Comparison of ENCODE assay signal across 8 mouse cellular contexts in genomic region chr19:8990432-8991102, GRCm38 (mm10). TPM values are rescaled to one million over a fixed set of nuclear protein-coding genes. Genes with fewer than 3 reads are reported as not detected.
DNase-seq lines count a peak whose midpoint lies in the region; ATAC-seq and TF ChIP-seq lines count a peak whose summit lies in the region.

No protein-coding gene starts in this region.

- H3K36me3 ChIP-seq in E14TG2a.4 (ENCODE audit: insufficient read depth, low read length) = no peaks in the 10 kb centered on the region
- no peaks in the 10 kb centered on the region for H3K36me3 ChIP-seq in liver, postnatal 0 days (replicated peaks; ENCODE audit: insufficient read depth, low read length)
- peaks cover 1% of the 10 kb centered on the region; the same call in 1 of the 2 replicates for H3K36me3 ChIP-seq in small intestine, adult 2 months (ENCODE audit: control insufficient read depth, insufficient read depth, low read length)

- TF ChIP-seq POLR2A in cerebellum, adult 2 months (IDR thresholded peaks at IDR 0.05; ENCODE audit: borderline replicate concordance, insufficient read depth, low read length) = no peak
- 0 out of 2 replicates have a peak, but pooled peaks have one; percentile 16 for TF ChIP-seq POLR2A in small intestine, adult 2 months (IDR thresholded peaks at IDR 0.05; ENCODE audit: low read depth, low read length)

- no peak for TF ChIP-seq EP300 in liver, postnatal 0 days (IDR thresholded peaks at IDR 0.05; ENCODE audit: low read depth)

- DNase-seq in cerebellum, adult 2 months = no peak
- no peak for DNase-seq in cerebellum, postnatal 4 days (ENCODE audit: low spot score in 2 of 2)
- no peak for DNase-seq in liver, postnatal 0 days
- no peak for DNase-seq in embryo, embryonic 11 days
- DNase-seq in cerebellum, adult 9-10 months = no peak

- H3K27me3 ChIP-seq in cerebellum, adult 2 months (ENCODE audit: control insufficient read depth, insufficient read depth, low read length) = no peaks in the 10 kb centered on the region
- H3K27me3 ChIP-seq in E14TG2a.4 (ENCODE audit: insufficient read depth, low read length) = peaks cover 21% of the 10 kb centered on the region
- peaks cover 16% of the 10 kb centered on the region for H3K27me3 ChIP-seq in liver, postnatal 0 days (ENCODE audit: insufficient read depth, low read length)
- H3K27me3 ChIP-seq in small intestine, adult 2 months (ENCODE audit: control insufficient read depth, insufficient read depth, low read length) = no peaks in the 10 kb centered on the region

- no peak overlapping the region for H3K27ac ChIP-seq in cerebellum, adult 2 months (ENCODE audit: insufficient read depth, low read length)
- peak overlapping the region; percentile 64; the same call in 1 of the 2 replicates for H3K27ac ChIP-seq in liver, postnatal 0 days (ENCODE audit: low read depth)
- H3K27ac ChIP-seq in small intestine, adult 2 months (ENCODE audit: insufficient read depth, low read depth, low read length) = peak overlapping the region; percentile 88

- peak overlapping the region; percentile 64; the same call in 1 of the 2 replicates for H3K9ac ChIP-seq in liver, postnatal 0 days (replicated peaks)

- H3K4me2 ChIP-seq in liver, postnatal 0 days (ENCODE audit: low read depth, low read length) = peak overlapping the region; percentile 91

- WGBS in cerebellum, adult 2 months = 35% methylated on average over 15 of the region's 15 CpGs
- 33% methylated on average over 15 of the region's 15 CpGs for WGBS in liver, postnatal 0 days (ENCODE audit: insufficient replicate concordance)
- WGBS in small intestine, adult 2 months = 29% methylated on average over 15 of the region's 15 CpGs

- H3K4me1 ChIP-seq in cerebellum, adult 2 months (ENCODE audit: control insufficient read depth, insufficient read depth, low read length) = no peaks in the 10 kb centered on the region
- peaks cover 70% of the 10 kb centered on the region for H3K4me1 ChIP-seq in E14TG2a.4 (replicated peaks; ENCODE audit: low read depth, low read length)
- H3K4me1 ChIP-seq in liver, postnatal 0 days (ENCODE audit: insufficient read depth) = peaks cover 33% of the 10 kb centered on the region
- peaks cover 39% of the 10 kb centered on the region for H3K4me1 ChIP-seq in small intestine, adult 2 months (ENCODE audit: control insufficient read depth, insufficient read depth, insufficient read length, low read length)

- H3K4me3 ChIP-seq in cerebellum, adult 2 months (replicated peaks; ENCODE audit: insufficient read depth, low read depth, low read length) = peak overlapping the region; percentile 2
- H3K4me3 ChIP-seq in E14TG2a.4 (replicated peaks; ENCODE audit: low read length) = peak overlapping the region; percentile 79
- H3K4me3 ChIP-seq in liver, postnatal 0 days (ENCODE audit: low read depth, low read length) = peak overlapping the region; percentile 57
- H3K4me3 ChIP-seq in small intestine, adult 2 months (ENCODE audit: low read depth, low read length) = peak overlapping the region; percentile 73

- H3K9me3 ChIP-seq in E14TG2a.4 (ENCODE audit: low read length) = no peaks in the 10 kb centered on the region
- no peaks in the 10 kb centered on the region for H3K9me3 ChIP-seq in liver, postnatal 0 days (ENCODE audit: low read length)

- ATAC-seq in granulocyte monocyte progenitor cell, adult 5-6 weeks (replicated peaks; ENCODE audit: poor library complexity, severe bottlenecking) = peak; percentile 6
- 0 out of 2 replicates have a peak, but pooled peaks have one; percentile 3 for ATAC-seq in liver, postnatal 0 days

- TF ChIP-seq CTCF in cerebellum, adult 2 months (IDR thresholded peaks at IDR 0.05; ENCODE audit: borderline replicate concordance, insufficient read depth, low read depth, low read length) = no peak
- TF ChIP-seq CTCF in E14TG2a.4 (conservative IDR thresholded peaks at IDR 0.05; ENCODE audit: low read length) = no peak
- no peak for TF ChIP-seq CTCF in liver, postnatal 0 days (IDR thresholded peaks at IDR 0.05; ENCODE audit: low read depth)
- TF ChIP-seq CTCF in small intestine, adult 2 months (IDR thresholded peaks at IDR 0.05; ENCODE audit: extremely low read depth, insufficient read length, insufficient replicate concordance, low read depth, low read length) = no peak

RNA-seq across cellular contexts. Expression of gene Ahnak, which starts 1.5 kb away (rescaled TPM):
- polyA plus RNA-seq in cerebellum, adult 2 months (2012; rRNA removed) = 5.3 and 5.8 TPM in 2 replicates
- 5.8 and 12.1 TPM in 2 replicates for total RNA-seq in granulocyte monocyte progenitor cell, adult 5-6 weeks (2014; fragmentation: Nextera tagmentation)
- 14.1 and 14.8 TPM in 2 replicates for total RNA-seq in granulocyte monocyte progenitor cell, adult 5-6 weeks (2017)
- 3.5 and 4.0 TPM in 2 replicates for polyA plus RNA-seq in liver, postnatal 0 days (2015; fragmentation: Nextera tagmentation; extraction: Ambion mirVana)
- 5.1 and 14.7 TPM in 2 replicates for polyA plus RNA-seq in small intestine, adult 2 months (2012; rRNA removed)

RNA-seq across cellular contexts. Expression of gene Eef1g, which starts 23.7 kb away (rescaled TPM):
- 263 and 281 TPM in 2 replicates for polyA plus RNA-seq in cerebellum, adult 2 months (2012; rRNA removed)
- 1,036 and 1,157 TPM in 2 replicates for total RNA-seq in granulocyte monocyte progenitor cell, adult 5-6 weeks (2014; fragmentation: Nextera tagmentation)
- 748 and 899 TPM in 2 replicates for total RNA-seq in granulocyte monocyte progenitor cell, adult 5-6 weeks (2017)
- 129 and 134 TPM in 2 replicates for polyA plus RNA-seq in liver, postnatal 0 days (2015; fragmentation: Nextera tagmentation; extraction: Ambion mirVana)
- 90.2 and 129 TPM in 2 replicates for polyA plus RNA-seq in small intestine, adult 2 months (2012; rRNA removed)

RNA-seq across cellular contexts. Expression of gene Tut1, which starts 36.9 kb away (rescaled TPM):
- polyA plus RNA-seq in cerebellum, adult 2 months (2012; rRNA removed) = 20.5 and 20.8 TPM in 2 replicates
- 17.8 and 28.9 TPM in 2 replicates for total RNA-seq in granulocyte monocyte progenitor cell, adult 5-6 weeks (2014; fragmentation: Nextera tagmentation)
- 14.5 and 21.8 TPM in 2 replicates for total RNA-seq in granulocyte monocyte progenitor cell, adult 5-6 weeks (2017)
- polyA plus RNA-seq in liver, postnatal 0 days (2015; fragmentation: Nextera tagmentation; extraction: Ambion mirVana) = 9.0 and 10.7 TPM in 2 replicates
- polyA plus RNA-seq in small intestine, adult 2 months (2012; rRNA removed) = 5.6 and 13.2 TPM in 2 replicates

RNA-seq across cellular contexts. Expression of gene Mta2, which starts 48.9 kb away (rescaled TPM):
- 30.9 and 33.9 TPM in 2 replicates for polyA plus RNA-seq in cerebellum, adult 2 months (2012; rRNA removed)
- 115 and 125 TPM in 2 replicates for total RNA-seq in granulocyte monocyte progenitor cell, adult 5-6 weeks (2014; fragmentation: Nextera tagmentation)
- 120 and 123 TPM in 2 replicates for total RNA-seq in granulocyte monocyte progenitor cell, adult 5-6 weeks (2017)
- polyA plus RNA-seq in liver, postnatal 0 days (2015; fragmentation: Nextera tagmentation; extraction: Ambion mirVana) = 43.0 and 45.7 TPM in 2 replicates
- polyA plus RNA-seq in small intestine, adult 2 months (2012; rRNA removed) = 15.0 and 21.7 TPM in 2 replicates

Comparison
In these comparisons a context has a peak if more than half of its experiments do, and no peak if none do; other contexts are left out.
1. H3K4me3 ChIP-seq: peak in every context shown above with its lines; median percentile 79 in E14TG2a.4; 73 in small intestine, adult 2 months; 57 in liver, postnatal 0 days; 2 in cerebellum, adult 2 months.